Mouse (Mus musculus) adrenal gland, postnatal 36 days (tissue): ENCODE results near the gene Olfr1115. TPM values are rescaled to one million over a fixed set of nuclear protein-coding genes. Genes with fewer than 3 reads are reported as not detected.
"Not testable (repeated sequence)": the region's sequence is repeated elsewhere in the genome, so short reads cannot be mapped to it uniquely, and the experiment has no call there.

Experiments
- DNase-seq, 2 experiments: peaks; one replicate each; pipeline ENCODE4 v3.0.0; 2021; ENCODE audit warnings: mixed read lengths in 1 of 2
- long read RNA-seq, 2 experiments: library from polyadenylated mRNA; stranded (forward); transcript quantifications; one replicate each; pipeline ENCODE4 v2.0.0; 2021; ENCODE audit warnings: borderline sequencing depth in 2 of 2
- microRNA-seq: library from miRNA; unstranded; fragments of <30 nt; microRNA quantifications from one replicate; pipeline ENCODE4 v1.2.0, GENCODE M21; 2021
- total RNA-seq, 2 experiments: library from RNA; stranded (reverse); gene quantifications; 2 replicates each; pipeline ENCODE4 v1.2.3; 2021

The Olfr1115 gene
- not detected for total RNA-seq
- long read RNA-seq, experiment 1: 0 reads
- long read RNA-seq, experiment 2: 0 reads

DNA sequence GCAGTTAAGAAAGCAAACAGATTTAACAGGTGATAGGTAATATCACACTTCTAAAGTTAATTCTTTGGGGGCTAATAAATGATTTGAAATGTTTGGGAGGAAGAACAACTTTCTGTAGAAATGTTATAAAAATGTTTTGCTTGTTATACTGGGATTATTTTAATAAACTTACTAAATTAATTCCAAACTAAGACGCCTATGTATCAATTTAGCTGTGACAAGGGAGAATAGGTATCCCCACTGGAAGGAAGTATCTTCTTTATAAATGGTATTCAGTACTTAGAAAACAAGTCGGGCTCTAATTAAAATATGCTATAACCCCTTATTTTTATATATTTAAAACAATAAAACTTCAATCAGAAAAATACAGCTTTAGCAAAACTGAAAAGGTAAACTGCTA lies at the start of gene Olfr1115:
TSS of gene Olfr1115 (plus strand) at position 301 of the 400 bp plus-strand sequence.
- DNase-seq: no peak

GRCm38 (mm10) chr2:87208670-87209069 lies 39.1 kb upstream of the Olfr1115 start, which contains the start of gene Olfr1113:
Gene Olfr1113 (plus strand): TSS chr2:87208970.
- no peak for DNase-seq

DNA sequence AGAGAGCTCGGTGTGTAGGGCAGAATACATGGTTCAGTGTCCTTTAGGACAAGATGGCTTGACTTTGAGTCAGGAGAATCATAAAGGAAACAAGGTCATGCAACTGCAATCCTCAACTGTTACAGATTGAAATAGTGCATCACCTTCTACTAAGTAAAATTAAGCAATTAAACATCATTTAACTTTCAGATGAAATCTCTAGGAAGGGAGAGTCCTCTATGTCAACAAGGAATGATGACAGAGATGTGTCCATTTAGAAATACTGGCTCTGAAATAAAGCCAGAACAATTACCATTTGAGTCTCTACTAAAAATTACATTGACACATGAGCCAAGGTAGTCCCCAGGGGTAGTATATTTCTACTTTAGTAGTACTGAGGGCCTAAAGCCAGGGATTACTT lies 19.4 kb downstream of the Olfr1115 start, which contains the start of gene Olfr1116:
TSS of gene Olfr1116 (plus strand) at position 301 of the 400 bp plus-strand sequence.
- no peak for DNase-seq

GRCm38 (mm10) chr2:87293977-87294376 lies 46.2 kb downstream of the Olfr1115 start:
- not testable (repeated sequence) for DNase-seq

Small RNA genes lying within 50 kb of the gene (microRNA-seq; reads per million reads assigned to microRNA genes)
- not detected for gene Gm27438

Other genes with a start within 250 kb of the Olfr1115 start
- gene Olfr1102, start 249.6 kb upstream of the Olfr1115 start, total RNA-seq: not detected
- gene Olfr1104, start 220.9 kb upstream of the Olfr1115 start, total RNA-seq: not detected
- not detected for gene Olfr1105, start 211.5 kb upstream of the Olfr1115 start, total RNA-seq
- gene Olfr1106, start 195.7 kb upstream of the Olfr1115 start, total RNA-seq: not detected
- not detected for gene Olfr1107, start 172.2 kb upstream of the Olfr1115 start, total RNA-seq
- gene Olfr1109, start 152.0 kb upstream of the Olfr1115 start, total RNA-seq: not detected
- not detected for gene Olfr259, start 133.4 kb upstream of the Olfr1115 start, total RNA-seq
- gene Olfr1110, start 107.7 kb upstream of the Olfr1115 start, total RNA-seq: not detected
- gene Olfr1111, start 95.4 kb upstream of the Olfr1115 start, total RNA-seq: not detected
- not detected for gene Olfr1112, start 60.2 kb upstream of the Olfr1115 start, total RNA-seq
- not detected for gene Olfr1113, start 39.0 kb upstream of the Olfr1115 start, total RNA-seq
- not detected for gene Olfr1116, start 19.5 kb downstream of the Olfr1115 start, total RNA-seq
- gene Olfr1118, start 59.6 kb downstream of the Olfr1115 start, total RNA-seq: not detected
- not detected for gene Olfr1120, start 106.8 kb downstream of the Olfr1115 start, total RNA-seq
- not detected for gene Olfr1121, start 121.9 kb downstream of the Olfr1115 start, total RNA-seq
- under 1 TPM in 1 of 2 experiments, not detected in 1; 0.07 TPM for gene Olfr1122, start 137.8 kb downstream of the Olfr1115 start, total RNA-seq
- not detected for gene Olfr1123, start 168.6 kb downstream of the Olfr1115 start, total RNA-seq
- gene Olfr1124, start 182.3 kb downstream of the Olfr1115 start, total RNA-seq: not detected
- not detected for gene Olfr1126, start 205.9 kb downstream of the Olfr1115 start, total RNA-seq
- gene Pramel7, start 249.1 kb downstream of the Olfr1115 start, total RNA-seq: not detected